Mouse (Mus musculus) erythroblast, embryonic 14.5 days (primary cell): ENCODE data around the gene Ahctf1. TPM values are rescaled to one million over a fixed set of nuclear protein-coding genes. Genes with fewer than 3 reads are reported as not detected.

Experiments
- H3K27me3 ChIP-seq: 2 replicates; pipeline ENCODE4 v1.6.1; 2012; ENCODE audit warnings: inconsistent platforms; ENCODE audit not compliant: control insufficient read depth
- H3K36me3 ChIP-seq: 2 replicates; pipeline ENCODE4 v1.6.1; 2012; ENCODE audit warnings: mild to moderate bottlenecking, inconsistent platforms; ENCODE audit not compliant: control insufficient read depth
- H3K4me1 ChIP-seq: 2 replicates; pipeline ENCODE4 v1.6.1; 2012; ENCODE audit warnings: inconsistent platforms; ENCODE audit not compliant: control insufficient read depth
- H3K4me3 ChIP-seq: replicated peaks from 2 replicates; pipeline ENCODE3; 2012; ENCODE audit warnings: moderate library complexity, mild to moderate bottlenecking, inconsistent platforms
- H3K9me3 ChIP-seq: 2 replicates; pipeline ENCODE4 v1.6.1; 2012; ENCODE audit warnings: low read length, inconsistent platforms, mixed read lengths; ENCODE audit not compliant: control insufficient read depth
- GATA1 ChIP-seq: IDR thresholded peaks from 2 replicates; pipeline ENCODE4 v1.6.1; 2012; ENCODE audit warnings: low read length, inconsistent platforms, mixed read lengths
- TAL1 ChIP-seq: IDR thresholded peaks from 3 replicates; pipeline ENCODE4 v1.6.1; 2012; ENCODE audit warnings: low read length, inconsistent platforms, mixed read lengths
- polyA plus RNA-seq: library from polyadenylated mRNA; stranded (reverse); fragments of >175 nt; gene quantifications from 2 replicates; pipeline ENCODE4 v1.2.3, GENCODE M21; 2012

The Ahctf1 gene
- polyA plus RNA-seq, 1 experiment: 4.8 TPM

DNA sequence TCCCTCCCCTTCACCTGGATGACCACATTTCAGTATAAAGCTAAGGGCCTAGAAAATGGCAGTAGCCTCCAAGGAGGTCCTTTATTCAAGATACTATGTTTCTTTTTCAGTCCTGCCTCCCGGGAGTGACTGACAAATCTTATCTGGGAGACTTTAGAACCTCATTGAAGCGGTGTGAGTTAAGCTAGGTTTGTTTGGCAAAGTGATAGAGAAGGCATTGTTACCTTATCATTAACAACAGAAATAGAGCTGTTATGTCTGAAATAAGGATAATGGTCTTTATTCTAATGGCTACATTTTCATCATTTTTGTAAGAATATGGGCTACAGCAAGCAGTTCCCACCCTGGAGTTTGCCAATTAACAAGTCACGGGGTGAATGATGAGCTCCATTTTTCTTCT, 4.8 kb upstream of the Ahctf1 start:
- Histone ChIP-seq H3K36me3 (no peaks in the 10 kb centered on the region), H3K9me3 (no peaks in the 10 kb centered on the region), H3K4me3 (no peak overlapping the region), H3K4me1 (peaks cover 75% of the 10 kb centered on the region), H3K27me3 (no peaks in the 10 kb centered on the region)
- TF ChIP-seq TAL1 (no peak), GATA1 (no peak)

GRCm38 (mm10) chr1:179807468-179807867, 4.0 kb upstream of the Ahctf1 start:
- H3K27me3 ChIP-seq: no peaks in the 10 kb centered on the region
- no peak for TF ChIP-seq TAL1
- TF ChIP-seq GATA1: no peak
- no peaks in the 10 kb centered on the region for H3K36me3 ChIP-seq
- no peaks in the 10 kb centered on the region for H3K9me3 ChIP-seq
- no peak overlapping the region for H3K4me3 ChIP-seq
- H3K4me1 ChIP-seq: peaks cover 67% of the 10 kb centered on the region

DNA sequence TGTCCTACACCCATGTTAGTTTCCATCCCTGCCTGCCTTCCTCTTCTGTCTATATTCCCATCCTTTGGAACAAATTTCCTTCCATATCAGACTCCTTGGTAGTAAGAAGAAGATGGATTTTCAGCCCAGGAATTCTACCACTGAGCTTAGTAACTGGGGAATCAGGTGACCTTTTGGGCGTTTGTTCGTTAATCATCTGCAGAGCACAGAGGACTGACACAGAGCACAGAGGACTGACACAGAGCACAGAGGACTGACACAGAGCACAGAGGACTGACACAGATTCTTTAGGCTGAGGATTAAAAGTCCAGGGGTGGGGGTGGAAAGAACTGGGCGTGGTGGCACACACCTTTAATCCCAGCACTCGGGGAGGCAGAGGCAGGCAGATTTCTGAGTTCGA, 2.3 kb upstream of the Ahctf1 start:
- Histone ChIP-seq H3K4me3 (no peak overlapping the region), H3K4me1 (peaks cover 73% of the 10 kb centered on the region)
- TF ChIP-seq TAL1: no peak
- no peak for TF ChIP-seq GATA1

DNA sequence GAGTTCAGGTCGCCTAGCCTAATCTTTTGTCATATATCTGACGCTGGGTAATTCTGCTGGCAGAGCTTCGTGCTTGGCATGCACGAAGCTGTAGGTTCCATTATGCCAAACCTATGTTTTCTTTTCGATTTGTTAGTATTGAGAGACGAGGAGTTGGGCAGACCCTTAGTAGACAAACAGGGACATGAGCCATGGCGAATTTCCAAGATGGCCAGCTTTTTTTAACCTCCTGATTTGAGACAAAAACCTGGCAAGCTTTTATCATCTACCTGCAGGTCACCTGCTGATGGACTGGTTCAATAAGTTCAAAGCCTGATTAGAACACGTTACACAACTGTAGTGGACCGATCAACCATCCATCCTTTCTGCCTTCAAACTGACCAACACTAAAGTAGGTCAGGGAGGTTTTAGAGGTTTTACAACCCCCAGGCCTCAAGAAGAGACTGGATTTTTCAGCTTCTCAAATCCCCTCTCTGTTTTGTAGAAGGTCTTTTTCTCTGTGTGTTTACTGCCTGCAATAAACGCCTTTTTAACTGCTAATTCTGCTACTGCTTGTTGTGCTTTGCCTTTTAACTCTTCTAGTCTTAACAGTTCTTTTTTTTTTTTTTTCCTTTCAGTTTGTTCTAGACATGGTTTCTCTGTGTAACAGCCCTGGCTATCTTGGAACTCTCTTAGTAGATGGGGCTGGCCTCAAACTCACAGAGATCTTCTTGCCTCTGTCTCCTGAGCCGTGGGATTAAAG, 831 bp upstream of the Ahctf1 start:
- no peaks in the 10 kb centered on the region for H3K9me3 ChIP-seq
- H3K27me3 ChIP-seq: no peaks in the 10 kb centered on the region
- peak overlapping the region; percentile 98 for H3K4me3 ChIP-seq
- TF ChIP-seq TAL1: peak; percentile 63
- TF ChIP-seq GATA1: no peak
- peaks cover 78% of the 10 kb centered on the region for H3K4me1 ChIP-seq
- peaks cover 20% of the 10 kb centered on the region for H3K36me3 ChIP-seq

More for the DNA sequence above, 2.3 kb upstream of the Ahctf1 start:
- H3K36me3 ChIP-seq: peaks cover 7% of the 10 kb centered on the region
- no peaks in the 10 kb centered on the region for H3K9me3 ChIP-seq
- no peaks in the 10 kb centered on the region for H3K27me3 ChIP-seq

DNA sequence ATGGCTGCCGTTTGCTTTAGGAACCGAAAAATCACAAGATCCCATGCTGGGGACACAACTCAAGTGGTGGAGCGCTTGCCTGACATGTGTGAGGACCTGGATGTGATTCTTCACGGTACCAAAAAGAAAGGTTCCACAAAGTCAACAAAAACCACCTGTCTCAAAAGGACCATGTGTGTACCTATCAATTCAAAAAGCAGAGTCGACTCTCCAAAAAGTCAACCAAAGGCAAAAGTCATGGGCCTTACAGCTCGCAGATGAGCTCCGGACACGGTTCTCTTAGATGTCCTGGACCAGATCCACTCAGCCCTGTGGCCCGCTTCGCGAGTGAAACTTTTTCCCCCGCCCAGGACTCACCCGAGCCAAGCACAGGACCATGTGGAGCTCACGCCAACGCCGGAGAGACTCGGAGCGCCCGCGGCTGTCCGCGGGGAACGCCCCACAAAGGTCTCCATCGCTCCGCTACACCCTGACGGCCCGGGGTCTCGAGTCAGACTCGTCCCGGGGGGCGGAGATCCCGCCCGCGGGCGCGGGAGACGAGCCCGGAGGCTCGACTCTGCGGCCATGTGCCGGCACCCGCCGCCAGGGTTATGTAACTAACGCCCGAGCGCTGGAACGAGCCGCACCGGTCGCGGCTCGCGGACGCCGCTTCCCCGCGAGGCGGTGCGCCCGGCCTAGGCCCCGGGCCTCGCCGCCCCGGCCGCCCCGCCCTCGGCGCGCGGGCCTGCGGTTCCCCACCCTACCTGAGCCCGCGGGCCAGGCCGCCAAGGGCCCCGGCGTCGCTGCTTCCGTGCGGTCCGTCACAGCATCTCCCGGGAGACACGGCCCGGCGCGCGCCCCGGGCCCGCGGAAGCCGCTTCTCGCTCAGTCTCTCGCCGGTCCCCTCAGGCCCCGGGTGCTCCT, 619 bp downstream of the Ahctf1 start, which contains the start of gene Gm10518:
Gene Gm10518, plus strand, starts transcription at position 767 of the 903 bp plus-strand sequence.
- Histone ChIP-seq H3K27me3 (no peaks in the 10 kb centered on the region), H3K9me3 (no peaks in the 10 kb centered on the region), H3K4me1 (peaks cover 70% of the 10 kb centered on the region), H3K4me3 (peak within 1 kb of the TSS; percentile 98), H3K36me3 (peaks cover 35% of the 10 kb centered on the region)
- TF ChIP-seq TAL1 (no peak), GATA1 (no peak)

GRCm38 (mm10) chr1:179798794-179799193, 4.7 kb downstream of the Ahctf1 start:
- H3K36me3 ChIP-seq: peaks cover 74% of the 10 kb centered on the region

DNA sequence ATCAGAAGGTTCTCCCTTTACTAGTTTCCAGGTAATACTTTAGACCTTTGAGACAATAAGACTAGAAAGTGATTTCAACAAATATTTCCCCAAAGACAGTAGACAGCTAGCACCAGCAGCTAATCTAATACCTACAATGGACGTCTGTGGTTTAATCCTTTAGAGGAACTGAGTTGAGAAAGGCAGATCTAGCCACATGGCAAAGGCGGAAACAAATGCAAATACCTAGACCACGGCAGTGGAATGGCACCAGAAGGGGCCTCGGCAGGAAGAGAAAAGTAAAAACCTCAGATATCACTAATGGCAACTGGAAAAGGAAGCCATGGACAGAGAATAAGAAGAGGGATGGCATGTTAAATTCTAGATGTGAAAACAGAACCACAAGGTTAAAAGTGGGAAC, 16.2 kb downstream of the Ahctf1 start:
- Histone ChIP-seq H3K4me3 (no peak overlapping the region), H3K4me1 (peaks cover 7% of the 10 kb centered on the region), H3K9me3 (no peaks in the 10 kb centered on the region), H3K27me3 (no peaks in the 10 kb centered on the region), H3K36me3 (peaks cover 99% of the 10 kb centered on the region)
- TF ChIP-seq TAL1: no peak
- TF ChIP-seq GATA1: no peak

More at GRCm38 (mm10) chr1:179798794-179799193, 4.7 kb downstream of the Ahctf1 start:
- H3K4me3 ChIP-seq: no peak overlapping the region
- H3K4me1 ChIP-seq: peaks cover 31% of the 10 kb centered on the region
- H3K9me3 ChIP-seq: no peaks in the 10 kb centered on the region
- no peaks in the 10 kb centered on the region for H3K27me3 ChIP-seq
- TF ChIP-seq GATA1: no peak
- no peak for TF ChIP-seq TAL1

DNA sequence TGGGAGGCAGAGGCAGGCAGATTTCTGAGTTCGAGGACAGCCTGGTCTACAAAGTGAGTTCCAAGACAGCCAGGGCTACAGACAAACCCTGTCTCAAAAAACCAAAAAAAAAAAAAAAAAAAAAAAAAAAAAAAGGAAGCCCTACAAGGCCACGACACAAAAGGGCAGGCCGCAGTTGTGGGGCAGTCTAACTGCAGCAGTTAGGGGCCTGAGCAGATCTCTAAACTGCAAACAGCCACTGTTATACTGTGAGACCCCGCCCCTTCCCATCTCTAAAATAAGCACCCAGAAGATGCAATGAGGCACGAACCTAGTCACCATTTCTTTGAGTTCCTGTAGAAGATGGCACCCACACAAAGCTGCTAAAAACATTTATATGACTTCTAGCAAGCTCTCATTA, 18.0 kb downstream of the Ahctf1 start:
- peaks cover 99% of the 10 kb centered on the region for H3K36me3 ChIP-seq

DNA sequence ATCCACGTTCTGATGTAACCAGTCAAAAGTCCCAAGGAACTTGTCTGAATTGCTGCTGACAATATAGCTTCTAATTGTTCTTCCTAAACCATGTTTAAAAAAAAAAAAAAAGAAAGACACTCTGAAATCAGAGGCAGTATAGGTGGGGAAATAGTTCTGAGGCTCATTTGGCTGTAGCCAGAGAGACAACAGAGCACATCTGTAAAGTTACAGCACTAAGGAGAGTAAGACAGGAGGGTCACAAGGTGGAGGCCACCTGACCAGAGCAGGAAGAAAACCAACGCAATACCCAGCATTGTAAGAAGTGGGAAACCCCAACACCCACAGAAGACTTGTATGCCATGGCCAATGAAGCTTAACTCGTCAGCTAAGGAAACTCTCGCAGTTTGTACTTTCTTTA, 19.4 kb downstream of the Ahctf1 start:
- TF ChIP-seq TAL1: no peak
- no peak for TF ChIP-seq GATA1
- no peaks in the 10 kb centered on the region for H3K27me3 ChIP-seq
- H3K4me1 ChIP-seq: no peaks in the 10 kb centered on the region
- peaks cover 99% of the 10 kb centered on the region for H3K36me3 ChIP-seq
- H3K9me3 ChIP-seq: no peaks in the 10 kb centered on the region
- no peak overlapping the region for H3K4me3 ChIP-seq

More for the DNA sequence above, 18.0 kb downstream of the Ahctf1 start:
- H3K4me1 ChIP-seq: no peaks in the 10 kb centered on the region
- no peaks in the 10 kb centered on the region for H3K27me3 ChIP-seq
- no peak overlapping the region for H3K4me3 ChIP-seq
- TF ChIP-seq GATA1: no peak
- no peak for TF ChIP-seq TAL1
- no peaks in the 10 kb centered on the region for H3K9me3 ChIP-seq
